ENCODE assay signal across 23 mouse cellular contexts in the genomic region with DNA sequence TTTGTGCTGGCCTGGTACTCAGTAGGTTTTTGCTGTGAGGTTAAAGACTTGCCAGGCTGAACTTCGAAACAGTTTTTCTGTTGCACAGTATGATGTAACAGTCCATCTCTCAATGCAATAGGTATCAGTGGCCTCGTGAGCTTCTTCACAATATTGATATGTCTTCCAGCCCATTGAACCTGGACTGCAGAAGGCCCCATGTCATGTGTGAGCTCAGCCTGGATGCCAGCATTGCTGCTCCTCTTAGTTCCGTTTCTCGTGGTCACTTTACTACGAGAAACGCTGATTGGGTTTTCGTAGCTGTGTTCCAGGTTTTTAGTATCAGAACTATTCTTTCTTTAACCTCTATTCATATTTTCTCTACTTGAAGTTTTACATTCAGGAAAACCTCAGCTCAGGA. TPM values are rescaled to one million over a fixed set of nuclear protein-coding genes. Genes with fewer than 3 reads are reported as not detected.
DNase-seq lines count a peak whose midpoint lies in the region; ATAC-seq and TF ChIP-seq lines count a peak whose summit lies in the region.
"Had no signal": no experiment of that assay in that cellular context is flagged by ENCODE, and none has a peak within 500 bp of the region (broad histone marks: within the 10 kb centered on the region; RNA-seq: fewer than 3 reads in every experiment).

No protein-coding gene starts in this region.

- WGBS in forebrain, embryonic 13.5 days, result 91% methylated on average over 7 of the region's 7 CpGs

- no peak for TF ChIP-seq CTCF in embryonic fibroblast, embryonic 13.5 days (IDR thresholded peaks at IDR 0.05; ENCODE audit: borderline replicate concordance, insufficient read depth, low read length)

- no peak overlapping the region for H3K4me3 ChIP-seq in embryonic fibroblast, embryonic 13.5 days (ENCODE audit: insufficient read depth, low read length)
- H3K4me3 ChIP-seq in forebrain, embryonic 13.5 days, result no peak overlapping the region
- H3K4me3 ChIP-seq: embryonic facial prominence, embryonic 13.5 days; embryonic facial prominence, embryonic 15.5 days had no signal

- intact Hi-C loops in heart, postnatal 14 days (cut with DNase I), result loop anchor here (10.0 kb wide), 1 partner anchor 252 kb away; no protein-coding TSS in a partner anchor

- no peaks in the 10 kb centered on the region for H3K36me3 ChIP-seq in forebrain, embryonic 13.5 days (ENCODE audit: poor library complexity, severe bottlenecking)
- H3K36me3 ChIP-seq: embryonic facial prominence, embryonic 13.5 days; embryonic facial prominence, embryonic 15.5 days; G1E had no signal

- peak overlapping the region; percentile 38 for H3K27ac ChIP-seq in embryonic fibroblast, embryonic 13.5 days (ENCODE audit: insufficient read depth, low read length)
- no peak overlapping the region for H3K27ac ChIP-seq in forebrain, embryonic 13.5 days
- H3K27ac ChIP-seq: embryonic facial prominence, embryonic 13.5 days; embryonic facial prominence, embryonic 15.5 days had no signal

- peak; percentile 64 for DNase-seq in heart, adult 11 months
- no peak for DNase-seq in heart, postnatal 14 days
- DNase-seq in ovary, postnatal 10 days (ENCODE audit: low spot score), result no peak
- DNase-seq: adrenal gland, adult 2 months; adrenal gland, postnatal 10 days; adrenal gland, postnatal 25 days; B cell, adult 2 months; cerebellum, adult 11 months; cerebellum, adult 18-20 months; cerebellum, adult 8-10 months; cerebellum, adult 9-11 months; cerebellum, postnatal 14 days; cerebellum, postnatal 36 days; embryo, embryonic 11 days had no signal

- no peak for ATAC-seq in forebrain, embryonic 13.5 days
- ATAC-seq: CD4-positive, CD25-positive, alpha-beta regulatory T cell, adult 4 months; forebrain, embryonic 14.5 days; forebrain, embryonic 16.5 days had no signal

- peaks cover 9% of the 10 kb centered on the region for H3K4me1 ChIP-seq in embryonic fibroblast, embryonic 13.5 days (ENCODE audit: control insufficient read depth, insufficient read depth, low read length)
- H3K4me1 ChIP-seq in forebrain, embryonic 13.5 days, result no peaks in the 10 kb centered on the region
- H3K4me1 ChIP-seq: embryonic facial prominence, embryonic 13.5 days; embryonic facial prominence, embryonic 15.5 days had no signal

- no peak overlapping the region for H3K4me2 ChIP-seq in forebrain, embryonic 13.5 days
- H3K4me2 ChIP-seq: embryonic facial prominence, embryonic 13.5 days; embryonic facial prominence, embryonic 15.5 days had no signal

- no peak overlapping the region for H3K9ac ChIP-seq in forebrain, embryonic 13.5 days
- H3K9ac ChIP-seq: embryonic facial prominence, embryonic 13.5 days; embryonic facial prominence, embryonic 15.5 days had no signal

- no peaks in the 10 kb centered on the region for H3K9me3 ChIP-seq in forebrain, embryonic 13.5 days (replicated peaks)
- H3K9me3 ChIP-seq: embryonic facial prominence, embryonic 13.5 days; embryonic facial prominence, embryonic 15.5 days had no signal

- TF ChIP-seq POLR2A in embryonic fibroblast, embryonic 13.5 days (IDR thresholded peaks at IDR 0.05; ENCODE audit: low read depth, low read length), result no peak; the same call in 1 of the 2 replicates

- H3K27me3 ChIP-seq in forebrain, embryonic 13.5 days, result no peaks in the 10 kb centered on the region
- H3K27me3 ChIP-seq: CH12.LX; embryonic facial prominence, embryonic 13.5 days; embryonic facial prominence, embryonic 15.5 days had no signal

RNA-seq across cellular contexts. Expression of gene Ptgs2, which starts 6.9 kb away (rescaled TPM):
- total RNA-seq in heart, postnatal 14 days (2021), result under 1 TPM; 0.41 to 0.44 TPM
- 60.3 and 202 TPM in 2 replicates for polyA plus RNA-seq in embryonic fibroblast, embryonic 13.5 days (2011; ENCODE audit: insufficient read length, low read depth, missing spikeins)
- 0.09 TPM in 1 of 2 replicates, not detected in the other for polyA plus RNA-seq in forebrain, embryonic 13.5 days (2015; fragmentation: Nextera tagmentation; extraction: Ambion mirVana)
- total RNA-seq: G1E had no signal
- polyA plus RNA-seq: CD4-positive, CD25-positive, alpha-beta regulatory T cell, adult 4 months; forebrain, embryonic 14.5 days; forebrain, embryonic 16.5 days; G1E had no signal

Comparison
In these comparisons a context has a peak if more than half of its experiments do, and no peak if none do; other contexts are left out.
1. RNA of gene Ptgs2, which starts 6.9 kb away (polyA plus RNA-seq): 60.3 to 202 TPM in embryonic fibroblast, embryonic 13.5 days; 0.09 TPM in forebrain, embryonic 13.5 days; every median in the first group is over 10 times any median in the second.